Mouse (Mus musculus) Muller cell, postnatal 12 days (primary cell): Measurements from ENCODE around the gene Dmpk.
"Not testable (repeated sequence)": the region's sequence is repeated elsewhere in the genome, so short reads cannot be mapped to it uniquely, and the experiment has no call there.

Experiments
- DNase-seq: peaks from one replicate; pipeline ENCODE4 v3.0.0-alpha.2; 2015; ENCODE audit errors: inconsistent ontology term

The Dmpk gene

GRCm38 (mm10) chr7:19083701-19084100 lies at the start of gene Dmpk:
TSS of gene Dmpk (plus strand) at chr7:19083849.
- peak; percentile 49 for DNase-seq

- no peak for DNase-seq
Observed at GRCm38 (mm10) chr7:19044616-19045015, 39.0 kb upstream of the Dmpk start.

GRCm38 (mm10) chr7:19046286-19047069 lies 37.2 kb upstream of the Dmpk start:
- DNase-seq, result peak; percentile 32

GRCm38 (mm10) chr7:19048006-19048527 lies 35.6 kb upstream of the Dmpk start:
- DNase-seq, result no peak

GRCm38 (mm10) chr7:19049252-19049651 lies 34.4 kb upstream of the Dmpk start:
- no peak for DNase-seq

GRCm38 (mm10) chr7:19050172-19050571 lies 33.5 kb upstream of the Dmpk start:
- no peak for DNase-seq

GRCm38 (mm10) chr7:19051161-19051560 lies 32.5 kb upstream of the Dmpk start:
- DNase-seq, result no peak

GRCm38 (mm10) chr7:19052345-19053135 lies 31.1 kb upstream of the Dmpk start:
- DNase-seq, result no peak

GRCm38 (mm10) chr7:19053136-19053532 lies 30.5 kb upstream of the Dmpk start:
- no peak for DNase-seq

GRCm38 (mm10) chr7:19054047-19054776 lies 29.4 kb upstream of the Dmpk start, which contains the start of gene Rsph6a:
TSS of gene Rsph6a (plus strand) at chr7:19054690.
- DNase-seq, result no peak

- DNase-seq, result no peak
Observed at GRCm38 (mm10) chr7:19054777-19055076, 28.9 kb upstream of the Dmpk start.

GRCm38 (mm10) chr7:19055108-19055507 lies 28.5 kb upstream of the Dmpk start:
- no peak for DNase-seq

GRCm38 (mm10) chr7:19057405-19057804 lies 26.2 kb upstream of the Dmpk start:
- no peak for DNase-seq

- DNase-seq, result no peak
Observed at GRCm38 (mm10) chr7:19065896-19066295, 17.8 kb upstream of the Dmpk start.

GRCm38 (mm10) chr7:19067063-19067462 lies 16.6 kb upstream of the Dmpk start:
- DNase-seq, result no peak

- DNase-seq, result no peak
Observed at GRCm38 (mm10) chr7:19067935-19068334, 15.7 kb upstream of the Dmpk start.

GRCm38 (mm10) chr7:19068707-19069106 lies 14.9 kb upstream of the Dmpk start:
- DNase-seq, result peak; percentile 45

- DNase-seq, result no peak
Observed at GRCm38 (mm10) chr7:19069500-19069899, 14.1 kb upstream of the Dmpk start.

- DNase-seq, result not testable (repeated sequence)
Observed at GRCm38 (mm10) chr7:19071024-19071423, 12.6 kb upstream of the Dmpk start.

- DNase-seq, result no peak
Observed at GRCm38 (mm10) chr7:19073504-19073903, 10.1 kb upstream of the Dmpk start.

GRCm38 (mm10) chr7:19074494-19074893 lies 9.2 kb upstream of the Dmpk start:
- DNase-seq, result no peak

GRCm38 (mm10) chr7:19075231-19075630 lies 8.4 kb upstream of the Dmpk start:
- DNase-seq, result no peak
